Mouse (Mus musculus) myocyte (in vitro differentiated cells): Measurements from ENCODE around the gene Hoxc11. TPM values are rescaled to one million over a fixed set of nuclear protein-coding genes. Genes with fewer than 3 reads are reported as not detected.

Experiments used
- H3K27me3 ChIP-seq: one replicate; pipeline ENCODE4 v1.6.1; 2011; ENCODE audit not compliant: control insufficient read depth, insufficient read depth, insufficient read length
- H3K36me3 ChIP-seq: one replicate; pipeline ENCODE4 v1.6.1; 2011; ENCODE audit not compliant: control insufficient read depth, insufficient read depth
- H3K4me2 ChIP-seq: one replicate; pipeline ENCODE4 v1.6.1; 2011; ENCODE audit warnings: low read depth, control low read depth
- H3K4me3 ChIP-seq: one replicate; pipeline ENCODE4 v1.5.1; 2011; ENCODE audit warnings: mild to moderate bottlenecking, control low read depth, moderate library complexity
- H3K79me2 ChIP-seq: one replicate; pipeline ENCODE4 v1.6.1; 2011; ENCODE audit not compliant: control insufficient read depth, insufficient read depth
- H3ac ChIP-seq: one replicate; pipeline ENCODE4 v1.6.1; 2011; ENCODE audit not compliant: control insufficient read depth, insufficient read length
- CEBPB ChIP-seq: IDR thresholded peaks from 2 replicates; pipeline ENCODE4 v1.6.1; 2011; ENCODE audit warnings: mild to moderate bottlenecking, moderate library complexity; ENCODE audit not compliant: poor library complexity, insufficient read depth, severe bottlenecking
- E2F4 ChIP-seq: IDR thresholded peaks from one replicate; pipeline ENCODE4 v1.6.1; 2011; ENCODE audit warnings: mild to moderate bottlenecking, control low read depth, moderate library complexity; ENCODE audit not compliant: insufficient read depth
- MAX ChIP-seq: IDR thresholded peaks from one replicate; pipeline ENCODE4 v1.6.1; 2011; ENCODE audit warnings: low read depth, mild to moderate bottlenecking, control low read depth
- MYOD1 ChIP-seq, 3 experiments: IDR thresholded peaks; one replicate each; pipeline ENCODE4 v1.6.1; 2011; ENCODE audit warnings: control low read depth in 2 of 3, low read depth in 2 of 3, mild to moderate bottlenecking in 2 of 3, moderate library complexity in 1 of 3; ENCODE audit not compliant: insufficient read length in 2 of 3, control insufficient read depth in 1 of 3
- POLR2A ChIP-seq: IDR thresholded peaks from one replicate; pipeline ENCODE4 v1.6.1; 2011; ENCODE audit warnings: low read depth, mild to moderate bottlenecking, control low read depth, moderate library complexity; ENCODE audit not compliant: insufficient read length
- POLR2AphosphoS2 ChIP-seq: IDR thresholded peaks from one replicate; pipeline ENCODE4 v1.6.1; 2011; ENCODE audit warnings: low read depth, control low read depth; ENCODE audit not compliant: insufficient read length
- REST ChIP-seq: IDR thresholded peaks from one replicate; pipeline ENCODE4 v1.6.1; 2011; ENCODE audit warnings: mild to moderate bottlenecking, control low read depth, moderate library complexity; ENCODE audit not compliant: insufficient read depth, insufficient read length
- SRF ChIP-seq: IDR thresholded peaks from one replicate; pipeline ENCODE4 v1.6.1; 2011; ENCODE audit warnings: low read depth; ENCODE audit not compliant: control insufficient read depth, insufficient read length
- TCF12 ChIP-seq: IDR thresholded peaks from one replicate; pipeline ENCODE4 v1.6.1; 2011; ENCODE audit warnings: mild to moderate bottlenecking, control low read depth; ENCODE audit not compliant: poor library complexity, insufficient read depth, severe bottlenecking
- TCF3 ChIP-seq: IDR thresholded peaks from one replicate; pipeline ENCODE4 v1.6.1; 2011; ENCODE audit warnings: low read depth, control low read depth; ENCODE audit not compliant: insufficient read length
- USF1 ChIP-seq: IDR thresholded peaks from one replicate; pipeline ENCODE4 v1.6.1; 2011; ENCODE audit warnings: low read depth, mild to moderate bottlenecking, control low read depth, moderate library complexity
- polyA plus RNA-seq: library from polyadenylated mRNA; unstranded; fragments of >200 nt; fragmentation: generic; extraction: Trizol; gene quantifications from one replicate; pipeline ENCODE4 v1.2.1, GENCODE M21; 2012; ENCODE audit warnings: missing spikeins

The Hoxc11 gene
- polyA plus RNA-seq, 1 experiment, result 20.5 TPM

DNA sequence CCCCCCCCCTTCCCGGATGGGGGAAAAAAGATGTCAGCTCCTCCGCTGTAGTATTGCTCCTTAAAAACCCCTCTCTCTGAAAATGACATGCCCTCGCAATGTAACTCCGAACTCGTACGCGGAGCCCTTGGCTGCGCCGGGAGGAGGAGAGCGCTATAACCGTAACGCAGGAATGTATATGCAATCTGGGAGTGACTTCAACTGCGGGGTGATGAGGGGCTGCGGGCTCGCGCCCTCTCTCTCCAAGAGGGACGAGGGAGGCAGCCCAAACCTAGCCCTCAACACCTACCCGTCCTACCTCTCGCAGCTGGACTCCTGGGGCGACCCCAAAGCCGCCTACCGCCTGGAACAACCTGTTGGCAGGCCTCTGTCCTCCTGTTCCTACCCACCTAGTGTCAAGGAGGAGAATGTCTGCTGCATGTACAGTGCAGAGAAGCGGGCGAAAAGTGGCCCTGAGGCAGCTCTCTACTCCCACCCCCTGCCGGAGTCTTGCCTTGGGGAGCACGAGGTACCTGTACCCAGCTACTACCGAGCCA, 12.6 kb downstream of the Hoxc11 start, which contains the start of gene Hoxc10:
Hoxc10 (plus strand) TSS at position 21 of the 536 bp plus-strand sequence.
- H3K4me2 ChIP-seq, result peak within 1 kb of the TSS; percentile 100
- H3K27me3 ChIP-seq, result no peaks in the 10 kb centered on the region
- peak within 1 kb of the TSS; percentile 32 for H3ac ChIP-seq

DNA sequence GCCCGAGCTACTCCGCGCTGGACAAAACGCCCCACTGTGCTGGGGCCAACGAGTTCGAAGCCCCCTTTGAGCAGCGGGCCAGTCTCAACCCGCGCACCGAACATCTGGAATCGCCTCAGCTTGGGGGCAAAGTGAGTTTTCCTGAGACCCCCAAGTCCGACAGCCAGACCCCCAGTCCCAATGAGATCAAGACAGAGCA, 13.0 kb downstream of the Hoxc11 start, which contains the start of gene Hoxc5:
Hoxc5 (plus strand) TSS at position 132 of the 199 bp plus-strand sequence.
- Histone ChIP-seq H3K4me3 (peak within 1 kb of the TSS; percentile 85), H3K27me3 (no peaks in the 10 kb centered on the region), H3K36me3 (no peaks in the 10 kb centered on the region), H3K4me2 (peak within 1 kb of the TSS; percentile 100), H3K79me2 (peaks cover 96% of the 10 kb centered on the region), H3ac (peak within 1 kb of the TSS; percentile 32)
- TF ChIP-seq CEBPB, result no peak
- TF ChIP-seq TCF3, result no peak
- TF ChIP-seq TCF12, result no peak
- no peak for TF ChIP-seq MAX

More for the DNA sequence above, 12.6 kb downstream of the Hoxc11 start, which contains the start of gene Hoxc10:
- peak within 1 kb of the TSS; percentile 85 for H3K4me3 ChIP-seq
- TF ChIP-seq TCF3 (no peak), REST (no peak), TCF12 (no peak), CEBPB (no peak), E2F4 (no peak), MYOD1 (IDR thresholded peaks at IDR 0.05; ENCODE audit: control insufficient read depth in 1 of 3, insufficient read length in 2 of 3, low read depth in 2 of 3) (no peak), POLR2A (peak; percentile 38)
- no peaks in the 10 kb centered on the region for H3K36me3 ChIP-seq
- peaks cover 96% of the 10 kb centered on the region for H3K79me2 ChIP-seq

DNA sequence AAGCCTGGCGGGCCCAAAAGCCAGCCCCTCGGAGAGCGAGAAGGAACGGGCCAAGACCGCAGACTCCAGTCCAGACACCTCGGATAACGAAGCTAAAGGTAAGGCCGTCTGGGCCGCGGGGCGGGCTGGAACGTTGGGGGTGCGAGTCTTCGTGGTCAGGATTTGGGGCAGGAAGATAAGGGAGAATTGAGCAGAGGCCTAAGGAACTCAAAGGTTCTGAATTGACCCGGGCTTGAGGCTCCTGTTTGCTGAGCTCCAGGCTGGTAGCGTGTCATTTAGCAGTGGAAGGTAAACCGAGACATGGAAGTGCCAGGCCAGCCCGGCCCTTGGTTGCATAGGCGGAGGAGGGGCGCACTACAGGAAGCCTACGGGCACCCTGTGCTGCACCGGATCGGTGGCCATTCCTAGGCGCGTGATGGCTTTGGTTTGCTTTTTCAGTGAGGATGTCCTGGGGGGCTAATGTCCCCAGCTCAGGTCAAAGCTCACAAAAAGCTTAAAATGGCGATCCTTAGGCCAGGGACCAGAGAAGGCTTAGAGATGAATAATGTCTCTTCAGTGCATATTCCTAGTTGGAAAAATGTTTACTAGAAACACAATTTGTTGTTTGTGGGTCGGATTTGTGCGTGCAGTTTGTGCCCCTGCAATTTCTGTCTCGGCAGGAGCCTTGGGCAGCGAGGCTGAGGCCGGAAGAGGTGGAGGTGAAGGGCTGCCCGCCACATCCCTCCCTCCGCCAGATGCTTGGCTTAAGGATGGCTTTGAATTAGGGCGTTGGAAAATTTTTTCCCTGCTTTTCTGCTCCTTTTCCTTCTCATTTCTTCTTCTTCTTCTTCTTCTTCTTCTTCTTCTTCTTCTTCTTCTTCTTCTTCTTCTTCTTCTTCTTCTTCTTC, 13.5 kb downstream of the Hoxc11 start:
- Histone ChIP-seq H3K36me3 (no peaks in the 10 kb centered on the region), H3ac (peak overlapping the region; percentile 32), H3K4me2 (peak overlapping the region; percentile 98), H3K27me3 (no peaks in the 10 kb centered on the region), H3K79me2 (peaks cover 96% of the 10 kb centered on the region), H3K4me3 (peak overlapping the region; percentile 85)
- TF ChIP-seq POLR2AphosphoS2, result no peak
- peak; percentile 50 for TF ChIP-seq POLR2A

DNA sequence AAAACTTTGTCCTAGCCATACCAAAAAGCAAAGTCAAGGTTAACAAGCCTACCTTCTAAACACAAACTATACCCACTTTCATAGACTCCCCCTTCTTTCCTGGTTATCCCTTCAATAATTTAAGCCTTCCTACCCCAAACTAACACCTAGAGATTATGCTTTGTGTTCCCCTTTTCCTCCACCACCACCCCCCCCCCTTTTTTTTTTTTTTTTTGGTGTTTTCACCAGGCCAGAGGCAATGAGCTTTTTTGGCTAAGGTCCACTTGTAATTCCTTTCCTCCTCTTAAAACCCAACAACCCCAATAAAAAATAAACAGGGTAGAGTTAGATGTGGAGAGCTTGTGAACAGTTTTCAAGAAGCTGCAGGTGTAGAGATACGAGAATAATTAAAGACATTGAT, 15.1 kb downstream of the Hoxc11 start:
- H3K4me2 ChIP-seq, result peak overlapping the region; percentile 98

DNA sequence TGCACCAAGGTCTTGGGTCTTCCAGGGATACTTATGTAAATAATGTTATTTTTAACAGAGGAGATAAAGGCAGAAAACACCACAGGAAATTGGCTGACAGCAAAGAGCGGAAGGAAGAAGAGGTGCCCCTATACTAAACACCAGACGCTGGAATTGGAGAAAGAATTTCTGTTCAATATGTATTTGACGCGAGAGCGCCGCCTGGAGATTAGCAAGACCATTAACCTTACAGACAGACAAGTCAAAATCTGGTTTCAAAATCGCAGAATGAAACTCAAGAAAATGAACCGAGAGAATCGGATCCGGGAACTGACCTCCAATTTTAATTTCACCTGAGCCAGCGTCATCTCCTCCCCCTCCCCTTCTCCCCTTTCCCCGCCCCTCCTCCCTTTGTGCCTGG, 16.5 kb downstream of the Hoxc11 start:
- no peaks in the 10 kb centered on the region for H3K36me3 ChIP-seq
- peak overlapping the region; percentile 21 for H3K4me3 ChIP-seq
- TF ChIP-seq SRF (no peak), TCF3 (no peak), POLR2A (no peak)
- no peak overlapping the region for H3ac ChIP-seq
- H3K27me3 ChIP-seq, result no peaks in the 10 kb centered on the region
- H3K79me2 ChIP-seq, result peaks cover 98% of the 10 kb centered on the region
- peak overlapping the region; percentile 98 for H3K4me2 ChIP-seq

More for the DNA sequence above, 15.1 kb downstream of the Hoxc11 start:
- Histone ChIP-seq H3K36me3 (no peaks in the 10 kb centered on the region), H3K4me3 (peak overlapping the region; percentile 85), H3ac (no peak overlapping the region), H3K79me2 (peaks cover 97% of the 10 kb centered on the region), H3K27me3 (no peaks in the 10 kb centered on the region)
- TF ChIP-seq E2F4, result no peak
- TF ChIP-seq POLR2AphosphoS2, result no peak
- TF ChIP-seq MYOD1 (IDR thresholded peaks at IDR 0.05; ENCODE audit: control insufficient read depth in 1 of 3, insufficient read length in 2 of 3, low read depth in 2 of 3), result no peak
- TF ChIP-seq CEBPB, result no peak
- TF ChIP-seq MAX, result no peak
- no peak for TF ChIP-seq REST
- TF ChIP-seq TCF3, result no peak
- no peak for TF ChIP-seq POLR2A
- no peak for TF ChIP-seq SRF
- no peak for TF ChIP-seq TCF12

DNA sequence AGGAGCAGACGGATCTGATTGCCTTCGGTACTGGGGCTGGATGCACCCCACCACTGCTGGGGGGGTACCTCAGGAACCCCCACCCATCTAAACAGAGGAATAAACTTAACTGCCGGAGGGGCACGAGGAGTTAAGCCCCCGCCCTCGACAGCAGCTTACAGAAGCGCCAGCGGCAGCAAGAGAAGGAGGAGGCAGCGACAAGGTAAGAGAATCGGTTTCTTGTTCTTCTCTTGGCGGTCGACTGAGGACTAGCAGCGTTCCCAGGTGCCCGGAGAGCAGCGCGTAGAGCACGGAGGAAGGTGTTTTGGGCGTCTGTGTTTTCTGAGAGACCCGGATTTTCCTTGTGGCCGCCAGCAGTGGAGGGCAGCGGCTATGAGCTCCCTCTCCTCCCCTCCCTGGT, 18.0 kb downstream of the Hoxc11 start:
- peak overlapping the region; percentile 3 for H3ac ChIP-seq
- no peaks in the 10 kb centered on the region for H3K27me3 ChIP-seq
- H3K36me3 ChIP-seq, result no peaks in the 10 kb centered on the region
- H3K4me2 ChIP-seq, result peak overlapping the region; percentile 98
- H3K4me3 ChIP-seq, result peak overlapping the region; percentile 21
- no peak for TF ChIP-seq E2F4
- no peak for TF ChIP-seq USF1
- no peak for TF ChIP-seq CEBPB
- peak; percentile 36 for TF ChIP-seq POLR2AphosphoS2
- TF ChIP-seq REST, result no peak
- H3K79me2 ChIP-seq, result peaks cover 100% of the 10 kb centered on the region
